In the genomic region with DNA sequence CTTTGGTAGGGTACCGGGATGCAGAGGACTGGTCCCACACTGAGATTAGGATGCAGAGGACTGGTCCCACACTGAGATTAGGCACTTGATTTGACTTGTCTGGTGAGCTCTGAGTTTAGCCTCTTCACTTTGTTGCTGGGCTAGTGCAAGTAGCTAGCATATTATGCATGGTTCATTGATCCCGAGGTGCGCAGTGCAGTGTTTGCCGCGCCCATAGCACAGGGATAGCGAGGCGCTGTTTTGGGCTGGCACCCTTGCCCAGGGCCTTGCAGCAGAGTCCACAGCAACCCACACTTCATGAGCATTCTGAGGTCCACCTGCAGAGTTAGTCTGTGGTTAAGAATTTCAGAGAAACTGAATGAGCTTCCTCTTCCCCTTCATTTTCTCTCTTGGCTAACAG, we compare ENCODE assay signal across 11 mouse cellular contexts. TPM values are rescaled to one million over a fixed set of nuclear protein-coding genes. Genes with fewer than 3 reads are reported as not detected.
DNase-seq lines count a peak whose midpoint lies in the region; ATAC-seq and TF ChIP-seq lines count a peak whose summit lies in the region.
"Had no signal": no experiment of that assay in that cellular context is flagged by ENCODE, and none has a peak within 500 bp of the region (broad histone marks: within the 10 kb centered on the region; RNA-seq: fewer than 3 reads in every experiment).

No protein-coding gene starts in this region.

- H3K9ac ChIP-seq in lung, embryonic 16.5 days (ENCODE audit: low read length) = no peak overlapping the region
- peak overlapping the region; percentile 42; the same call in 1 of the 2 replicates for H3K9ac ChIP-seq in kidney, embryonic 16.5 days (replicated peaks; ENCODE audit: low read length)
- H3K9ac ChIP-seq in midbrain, embryonic 15.5 days = no peak overlapping the region

- no peak for ATAC-seq in cerebellum, adult (ENCODE audit: insufficient number of reproducible peaks, low FRiP score, low TSS enrichment)
- no peak for ATAC-seq in lung, embryonic 16.5 days (ENCODE audit: low read depth)
- ATAC-seq in kidney, embryonic 16.5 days (ENCODE audit: low FRiP score, low TSS enrichment) = no peak
- no peak for ATAC-seq in midbrain, embryonic 15.5 days (replicated peaks)

- no peak overlapping the region for H3K4me3 ChIP-seq in lung, embryonic 16.5 days (ENCODE audit: low read length)
- H3K4me3 ChIP-seq in kidney, embryonic 16.5 days (ENCODE audit: low read length) = no peak overlapping the region; the same call in 1 of the 2 replicates
- no peak overlapping the region for H3K4me3 ChIP-seq in midbrain, embryonic 15.5 days
- H3K4me3 ChIP-seq in layer of hippocampus, adult 2 months = no peak overlapping the region

- H3K9me3 ChIP-seq in lung, embryonic 16.5 days (ENCODE audit: control insufficient read depth, low read length) = no peaks in the 10 kb centered on the region
- no peaks in the 10 kb centered on the region for H3K9me3 ChIP-seq in kidney, embryonic 16.5 days (ENCODE audit: low read length)
- no peaks in the 10 kb centered on the region for H3K9me3 ChIP-seq in midbrain, embryonic 15.5 days

- 87% methylated on average over 7 of the region's 7 CpGs for WGBS in lung, embryonic 16.5 days
- 62% methylated on average over 7 of the region's 7 CpGs for WGBS in kidney, embryonic 16.5 days
- WGBS in midbrain, embryonic 15.5 days = 88% methylated on average over 7 of the region's 7 CpGs

- no peak overlapping the region for H3K27ac ChIP-seq in lung, embryonic 16.5 days (ENCODE audit: low read length)
- no peak overlapping the region for H3K27ac ChIP-seq in kidney, embryonic 16.5 days (ENCODE audit: low read length)
- no peak overlapping the region for H3K27ac ChIP-seq in midbrain, embryonic 15.5 days
- no peak overlapping the region for H3K27ac ChIP-seq in layer of hippocampus, adult 2 months

- H3K27me3 ChIP-seq in lung, embryonic 16.5 days (ENCODE audit: control insufficient read depth, insufficient read depth, low read depth, low read length) = no peaks in the 10 kb centered on the region
- H3K27me3 ChIP-seq in kidney, embryonic 16.5 days (ENCODE audit: insufficient read depth, low read length) = no peaks in the 10 kb centered on the region
- H3K27me3 ChIP-seq in midbrain, embryonic 15.5 days (replicated peaks) = no peaks in the 10 kb centered on the region

- H3K4me1 ChIP-seq in lung, embryonic 16.5 days (replicated peaks; ENCODE audit: control insufficient read depth, insufficient read depth, low read length) = peaks cover 33% of the 10 kb centered on the region
- H3K4me1 ChIP-seq in kidney, embryonic 16.5 days (ENCODE audit: insufficient read depth, low read length) = peaks cover 55% of the 10 kb centered on the region
- peaks cover 35% of the 10 kb centered on the region for H3K4me1 ChIP-seq in midbrain, embryonic 15.5 days

- DNase-seq in cerebellum, adult 9-10 months = peak; percentile 46
- no peak for DNase-seq in lung, postnatal 10 days
- DNase-seq in frontal cortex, postnatal 14 days (ENCODE audit: low spot score in 2 of 2) = no peak
- DNase-seq in layer of hippocampus, adult 2 months (ENCODE audit: low spot score in 2 of 2) = no peak
- DNase-seq: heart, adult 18-20 months had no signal

- peaks cover 13% of the 10 kb centered on the region for H3K36me3 ChIP-seq in lung, embryonic 16.5 days (ENCODE audit: control insufficient read depth, insufficient read depth, low read length)
- H3K36me3 ChIP-seq in kidney, embryonic 16.5 days (ENCODE audit: insufficient read depth, low read length) = peaks cover 12% of the 10 kb centered on the region; the same call in 1 of the 2 replicates
- 0 out of 2 replicates have a peak, but pooled peaks cover 4% of the 10 kb centered on the region for H3K36me3 ChIP-seq in midbrain, embryonic 15.5 days (replicated peaks)

- no peak for TF ChIP-seq CTCF in layer of hippocampus, adult 2 months (conservative IDR thresholded peaks at IDR 0.05)

- H3K4me2 ChIP-seq in lung, embryonic 16.5 days (ENCODE audit: low read depth, low read length) = peak overlapping the region; percentile 83; the same call in 1 of the 2 replicates
- peak overlapping the region; percentile 90; the same call in 1 of the 2 replicates for H3K4me2 ChIP-seq in kidney, embryonic 16.5 days (replicated peaks; ENCODE audit: low read depth, low read length)
- H3K4me2 ChIP-seq in midbrain, embryonic 15.5 days = peak overlapping the region; percentile 90; the same call in 1 of the 2 replicates

RNA-seq across cellular contexts. Expression of gene Banp, which starts 3.2 kb away (rescaled TPM):
- polyA plus RNA-seq in lung, embryonic 16.5 days (2015; fragmentation: Nextera tagmentation; extraction: Ambion mirVana) = 50.7 and 53.0 TPM in 2 replicates
- polyA plus RNA-seq in kidney, embryonic 16.5 days (2015; fragmentation: Nextera tagmentation; extraction: Ambion mirVana) = 50.7 TPM in 2 replicates
- 54.6 and 61.9 TPM in 2 replicates for polyA plus RNA-seq in midbrain, embryonic 15.5 days (2015; fragmentation: Nextera tagmentation; extraction: Ambion mirVana)
- total RNA-seq in layer of hippocampus, adult 2 months (2021) = 10 to 100 TPM; 32.7 to 61.0 TPM

RNA-seq across cellular contexts. Expression of gene Car5a, which starts 8.1 kb away (rescaled TPM):
- polyA plus RNA-seq in lung, embryonic 16.5 days (2015; fragmentation: Nextera tagmentation; extraction: Ambion mirVana) = not detected in 2 replicates
- polyA plus RNA-seq in kidney, embryonic 16.5 days (2015; fragmentation: Nextera tagmentation; extraction: Ambion mirVana) = not detected in 2 replicates
- polyA plus RNA-seq in midbrain, embryonic 15.5 days (2015; fragmentation: Nextera tagmentation; extraction: Ambion mirVana) = 0.36 and 0.41 TPM in 2 replicates
- total RNA-seq in layer of hippocampus, adult 2 months (2021) = not detected
- total RNA-seq: common myeloid progenitor, adult 5-6 weeks; heart, adult 18-20 months had no signal
- polyA plus RNA-seq: limb, embryonic 11.5 days had no signal

RNA-seq across cellular contexts. Expression of gene Slc7a5, which starts 45.3 kb away (rescaled TPM):
- polyA plus RNA-seq in lung, embryonic 16.5 days (2015; fragmentation: Nextera tagmentation; extraction: Ambion mirVana) = 10.4 and 10.7 TPM in 2 replicates
- polyA plus RNA-seq in kidney, embryonic 16.5 days (2015; fragmentation: Nextera tagmentation; extraction: Ambion mirVana) = 15.1 and 17.0 TPM in 2 replicates
- 55.5 and 58.3 TPM in 2 replicates for polyA plus RNA-seq in midbrain, embryonic 15.5 days (2015; fragmentation: Nextera tagmentation; extraction: Ambion mirVana)
- 10 to 100 TPM; 66.5 to 68.7 TPM for total RNA-seq in layer of hippocampus, adult 2 months (2021)
